Mouse (Mus musculus) hindbrain, postnatal 0 days (tissue): ENCODE results near the gene Ddr2. TPM values are rescaled to one million over a fixed set of nuclear protein-coding genes. Genes with fewer than 3 reads are reported as not detected.
"Not testable (repeated sequence)": the region's sequence is repeated elsewhere in the genome, so short reads cannot be mapped to it uniquely, and the experiment has no call there.

ENCODE experiments used
- ATAC-seq: fragments of 200-750 bp; cut with Nextera tagmentation; 2 replicates; pipeline ENCODE4 v1.8.0; 2017; ENCODE audit warnings: mild to moderate bottlenecking, moderate TSS enrichment, moderate library complexity
- DNase-seq: peaks from one replicate; pipeline ENCODE4 v3.0.0-alpha.2; 2015; ENCODE audit warnings: low spot score
- H3K27ac ChIP-seq: fragments of 300-500 bp; sonication (generic); 2 replicates; pipeline ENCODE4 v1.5.1; 2014; ENCODE audit warnings: mild to moderate bottlenecking
- H3K27me3 ChIP-seq: fragments of 300-500 bp; sonication (generic); 2 replicates; pipeline ENCODE4 v1.6.1; 2014; ENCODE audit warnings: low read length, mixed read lengths; ENCODE audit not compliant: insufficient read depth
- H3K36me3 ChIP-seq: fragments of 300-500 bp; sonication (generic); 2 replicates; pipeline ENCODE4 v1.6.1; 2014; ENCODE audit warnings: low read length, mixed read lengths; ENCODE audit not compliant: insufficient read depth
- H3K4me1 ChIP-seq: fragments of 300-500 bp; sonication (generic); 2 replicates; pipeline ENCODE4 v1.6.1; 2014; ENCODE audit warnings: antibody characterized with exemption, low read length, mixed read lengths; ENCODE audit not compliant: insufficient read depth
- H3K4me2 ChIP-seq: fragments of 300-500 bp; sonication (generic); 2 replicates; pipeline ENCODE4 v1.6.1; 2014; ENCODE audit warnings: low read depth, mild to moderate bottlenecking, low read length, moderate library complexity, mixed read lengths
- H3K4me3 ChIP-seq: fragments of 300-500 bp; sonication (generic); 2 replicates; pipeline ENCODE4 v1.5.1; 2014; ENCODE audit warnings: low read length
- H3K9ac ChIP-seq: fragments of 300-500 bp; sonication (generic); replicated peaks from 2 replicates; pipeline ENCODE4 v1.6.1; 2014; ENCODE audit warnings: mild to moderate bottlenecking, low read length, moderate library complexity, mixed read lengths
- H3K9me3 ChIP-seq: fragments of 300-500 bp; sonication (generic); 2 replicates; pipeline ENCODE4 v1.6.1; 2016; ENCODE audit warnings: low read length, mixed read lengths
- CTCF ChIP-seq: IDR thresholded peaks from 2 replicates; pipeline ENCODE4 v1.5.1; 2016; ENCODE audit warnings: antibody characterized with exemption, control low read depth, low read depth
- WGBS: fragments of 180-500 bp; shearing (Covaris S2); extraction: QIAGEN DNeasy Blood & Tissue Kit; methylation state at CpG from one replicate; pipeline ENCODE4 v1.1.7; 2014; 5-methylcytosine and 5-hydroxymethylcytosine counted together
- polyA plus RNA-seq: library from polyadenylated mRNA; unstranded; fragments of >200 nt; fragmentation: Nextera tagmentation; extraction: Ambion mirVana; gene quantifications from 2 replicates; pipeline ENCODE4 v1.2.1, GENCODE M21; 2015
- total RNA-seq: library from RNA; depleted of rRNA; stranded (reverse); fragments of >200 nt; gene quantifications from 2 replicates; pipeline ENCODE4 v1.2.3, GENCODE M21; 2014

Gene Ddr2
- total and polyA plus RNA-seq, 2 experiments from 2014 or later = 8.5 to 9.6 TPM

DNA sequence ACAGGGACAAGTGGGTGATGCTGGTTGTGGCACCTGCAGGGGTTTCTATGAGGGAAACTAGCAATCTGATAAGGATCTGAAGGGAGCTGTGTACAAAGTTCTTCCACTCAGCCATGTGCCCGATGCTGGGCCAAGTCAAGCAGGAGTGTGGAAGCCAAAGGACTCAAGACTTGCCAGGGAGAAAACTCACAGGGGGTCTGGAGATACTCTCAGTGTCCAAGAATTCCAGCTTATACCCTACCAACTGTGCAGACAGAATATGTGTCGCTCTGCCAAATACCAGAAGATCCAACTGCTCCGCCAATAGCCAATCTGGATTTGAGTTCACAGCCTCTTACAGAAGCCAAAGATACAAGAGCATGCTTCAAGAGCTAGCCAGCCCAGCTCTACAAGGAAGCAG is 95.8 kb downstream of the Ddr2 start:
- ATAC-seq (no peak), DNase-seq (no peak)
- WGBS = 87% methylated on average over 3 of the region's 3 CpGs

DNA sequence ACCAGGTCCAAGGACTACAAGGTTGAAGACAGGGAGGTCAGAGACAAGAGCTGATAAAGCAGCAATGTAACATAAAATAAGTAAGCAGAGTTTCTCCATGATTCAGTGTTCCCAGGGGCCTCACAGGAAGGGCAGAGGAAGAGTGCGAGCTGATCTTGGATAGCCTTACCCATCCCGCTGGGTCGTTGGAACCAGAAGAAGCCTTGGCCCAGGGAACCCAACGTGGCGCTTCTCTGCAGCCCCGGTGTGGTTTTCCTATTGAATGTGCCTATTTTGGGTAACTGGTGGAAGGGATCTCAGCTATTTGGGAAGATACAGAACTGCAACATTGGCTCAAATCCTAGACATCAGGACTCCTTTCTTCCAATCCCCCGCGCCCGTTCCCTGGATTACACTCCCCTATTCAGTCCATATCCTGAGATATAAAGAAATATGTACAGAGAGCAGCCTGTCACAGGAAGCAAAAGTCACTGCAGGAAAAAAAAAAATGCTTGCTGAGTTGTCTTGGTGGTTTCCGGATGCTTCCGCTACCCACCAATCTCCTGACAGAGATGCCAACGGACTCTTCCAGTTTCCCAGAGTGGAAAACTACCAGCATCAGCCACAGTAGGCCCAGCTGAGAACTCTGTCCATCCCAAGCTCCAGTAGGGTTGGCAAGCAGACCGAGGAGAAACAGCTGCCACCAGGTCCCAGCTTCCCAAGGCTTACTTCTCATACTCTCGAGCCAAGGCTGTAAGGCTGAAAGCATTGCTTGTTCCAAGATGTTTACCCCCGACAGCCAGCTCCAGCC is 99.7 kb downstream of the Ddr2 start:
- Histone ChIP-seq H3K4me2 (no peak overlapping the region), H3K27ac (no peak overlapping the region), H3K36me3 (no peaks in the 10 kb centered on the region), H3K9me3 (no peaks in the 10 kb centered on the region), H3K4me3 (no peak overlapping the region), H3K9ac (no peak overlapping the region), H3K27me3 (no peaks in the 10 kb centered on the region), H3K4me1 (no peaks in the 10 kb centered on the region)
- no peak for TF ChIP-seq CTCF
- WGBS = 85% methylated on average over 15 of the region's 15 CpGs
- no peak for DNase-seq
- no peak for ATAC-seq

More for the DNA sequence above, 95.8 kb downstream of the Ddr2 start:
- Histone ChIP-seq H3K27me3 (no peaks in the 10 kb centered on the region), H3K4me3 (no peak overlapping the region), H3K4me2 (no peak overlapping the region), H3K9me3 (0 out of 2 replicates have a peak, but pooled peaks cover 6% of the 10 kb centered on the region), H3K27ac (no peak overlapping the region), H3K36me3 (no peaks in the 10 kb centered on the region), H3K4me1 (no peaks in the 10 kb centered on the region), H3K9ac (no peak overlapping the region)
- no peak for TF ChIP-seq CTCF

DNA sequence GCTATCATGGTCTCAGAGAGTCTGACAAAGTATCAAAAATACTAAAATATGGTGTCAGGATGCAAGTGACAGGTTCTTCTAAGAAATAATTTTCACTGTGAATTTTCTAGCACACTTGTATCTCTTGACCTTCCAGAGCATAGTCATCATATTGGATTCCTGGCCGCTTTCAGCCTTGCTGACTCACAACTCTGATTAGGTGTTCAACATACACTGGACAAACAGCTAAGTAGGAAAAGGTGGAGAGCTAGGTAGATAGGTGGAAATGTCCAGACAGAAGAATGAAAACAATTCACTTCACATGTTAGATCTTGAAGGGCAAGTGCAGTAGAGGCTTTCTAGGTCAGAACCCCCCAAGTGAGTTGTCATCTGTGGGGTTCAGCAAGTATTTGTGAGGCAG is 101.3 kb downstream of the Ddr2 start:
- Histone ChIP-seq H3K9ac (no peak overlapping the region), H3K9me3 (no peaks in the 10 kb centered on the region), H3K27ac (no peak overlapping the region), H3K27me3 (no peaks in the 10 kb centered on the region), H3K4me3 (no peak overlapping the region), H3K4me2 (no peak overlapping the region), H3K4me1 (no peaks in the 10 kb centered on the region), H3K36me3 (no peaks in the 10 kb centered on the region)
- ATAC-seq = no peak
- no peak for DNase-seq
- WGBS = 97% methylated on average over 1 of the region's 1 CpGs
- no peak for TF ChIP-seq CTCF

DNA sequence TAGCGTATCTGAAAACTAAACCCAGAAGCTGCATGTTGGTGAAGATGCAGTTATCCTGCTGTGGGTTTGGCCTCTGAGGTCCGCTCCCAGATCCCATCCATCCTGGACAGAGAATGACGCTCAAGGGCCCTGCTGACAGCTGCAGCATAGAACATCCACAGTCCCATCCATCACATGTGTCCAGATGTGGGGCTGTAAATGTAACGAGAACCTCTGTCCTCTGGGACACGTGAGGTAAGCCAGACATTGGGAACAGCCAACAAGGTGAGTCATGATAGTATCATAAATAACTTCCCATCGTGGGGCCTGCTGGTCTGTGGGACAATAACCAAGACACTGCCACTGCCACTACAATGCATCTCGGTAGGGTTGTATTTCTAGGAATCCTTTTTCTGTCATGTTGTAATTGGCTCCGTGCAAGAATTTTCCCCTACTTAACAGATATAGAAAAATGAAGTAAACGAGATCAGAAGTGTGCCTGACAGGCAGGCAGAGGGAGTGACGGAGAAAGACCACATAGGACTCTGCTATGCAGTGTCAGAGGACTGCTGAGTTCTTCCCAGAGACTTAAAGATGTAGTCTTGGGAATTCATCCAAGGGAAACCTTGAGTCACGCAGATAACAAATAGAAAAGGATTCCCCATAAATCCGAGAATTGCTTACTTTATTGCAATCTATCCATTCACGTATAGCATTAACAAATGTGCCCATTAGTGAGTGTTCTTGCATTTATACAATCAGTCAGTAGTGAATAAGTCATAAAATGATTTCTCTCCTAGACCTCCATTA is 101.9 kb downstream of the Ddr2 start:
- no peak for TF ChIP-seq CTCF
- Histone ChIP-seq H3K9me3 (no peaks in the 10 kb centered on the region), H3K4me2 (no peak overlapping the region), H3K4me1 (no peaks in the 10 kb centered on the region), H3K27ac (no peak overlapping the region), H3K27me3 (no peaks in the 10 kb centered on the region), H3K9ac (no peak overlapping the region), H3K36me3 (no peaks in the 10 kb centered on the region), H3K4me3 (no peak overlapping the region)
- WGBS = 88% methylated on average over 13 of the region's 13 CpGs
- no peak for DNase-seq
- no peak for ATAC-seq

- Histone ChIP-seq H3K36me3 (no peaks in the 10 kb centered on the region), H3K27me3 (no peaks in the 10 kb centered on the region), H3K9ac (no peak overlapping the region), H3K9me3 (no peaks in the 10 kb centered on the region), H3K4me3 (no peak overlapping the region), H3K4me2 (no peak overlapping the region), H3K27ac (no peak overlapping the region), H3K4me1 (no peaks in the 10 kb centered on the region)
- TF ChIP-seq CTCF = no peak
- WGBS = 71% methylated on average over 5 of the region's 5 CpGs
- ATAC-seq (no peak), DNase-seq (no peak)
Measured at GRCm38 (mm10) chr1:170006516-170006915, 104.0 kb downstream of the Ddr2 start.

- DNase-seq (no peak), ATAC-seq (no peak)
- no peak overlapping the region for H3K27ac ChIP-seq
- no peak overlapping the region for H3K4me2 ChIP-seq
- no peaks in the 10 kb centered on the region for H3K4me1 ChIP-seq
- no peaks in the 10 kb centered on the region for H3K27me3 ChIP-seq
- no peak for TF ChIP-seq CTCF
- H3K36me3 ChIP-seq = no peaks in the 10 kb centered on the region
- no peak overlapping the region for H3K9ac ChIP-seq
- H3K4me3 ChIP-seq = no peak overlapping the region
- H3K9me3 ChIP-seq = no peaks in the 10 kb centered on the region
- 84% methylated on average over 3 of the region's 3 CpGs for WGBS
Measured at GRCm38 (mm10) chr1:170005297-170005696, 105.3 kb downstream of the Ddr2 start.

- not testable (repeated sequence) for ATAC-seq
Measured at GRCm38 (mm10) chr1:169993901-169994300, 116.7 kb downstream of the Ddr2 start.

More at GRCm38 (mm10) chr1:169993901-169994300, 116.7 kb downstream of the Ddr2 start:
- 88% methylated on average over 6 of the region's 6 CpGs for WGBS
- H3K9ac ChIP-seq, H3K9me3 ChIP-seq, H3K27me3 ChIP-seq, H3K4me1 ChIP-seq, H3K4me2 ChIP-seq, DNase-seq, H3K36me3 ChIP-seq, H3K4me3 ChIP-seq, H3K27ac ChIP-seq: not testable (repeated sequence)
